Mouse (Mus musculus): ENCODE measurements around the gene Eefsec.

DNA sequence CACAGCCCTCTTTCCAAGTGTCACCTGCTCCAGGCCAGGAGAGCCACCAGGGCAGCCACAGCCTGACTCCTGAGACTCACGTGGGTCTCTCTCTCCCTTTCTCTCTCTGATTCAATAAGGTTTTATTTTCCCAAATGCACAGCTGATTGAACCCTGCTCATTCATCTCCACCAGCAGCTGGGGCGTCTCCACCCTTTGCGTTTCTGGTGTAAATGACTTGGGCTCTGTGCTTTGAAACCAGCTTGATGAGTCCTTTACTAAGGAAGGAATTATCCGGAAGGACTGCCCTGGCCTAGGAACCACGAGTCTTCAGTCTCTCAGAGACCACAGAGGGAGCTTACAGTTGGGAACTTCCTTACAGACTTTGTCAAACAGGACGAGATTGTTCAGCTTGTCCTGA, 214.1 kb downstream of the Eefsec start:
- TF ChIP-seq CTCF (IDR thresholded peaks at IDR 0.05; ENCODE audit: insufficient read depth, low read depth, low read length) (no peak), POLR2A (IDR thresholded peaks at IDR 0.05; ENCODE audit: insufficient read depth, low read depth, low read length) (no peak)
